Mouse (Mus musculus) cerebellum, postnatal 10 days (tissue): ENCODE data around the gene Gm867.

Source experiments
- DNase-seq, 2 experiments: peaks; one replicate each; pipeline ENCODE4 v3.0.0; 2021; ENCODE audit warnings: mixed read lengths in 2 of 2

Gene Gm867

DNA sequence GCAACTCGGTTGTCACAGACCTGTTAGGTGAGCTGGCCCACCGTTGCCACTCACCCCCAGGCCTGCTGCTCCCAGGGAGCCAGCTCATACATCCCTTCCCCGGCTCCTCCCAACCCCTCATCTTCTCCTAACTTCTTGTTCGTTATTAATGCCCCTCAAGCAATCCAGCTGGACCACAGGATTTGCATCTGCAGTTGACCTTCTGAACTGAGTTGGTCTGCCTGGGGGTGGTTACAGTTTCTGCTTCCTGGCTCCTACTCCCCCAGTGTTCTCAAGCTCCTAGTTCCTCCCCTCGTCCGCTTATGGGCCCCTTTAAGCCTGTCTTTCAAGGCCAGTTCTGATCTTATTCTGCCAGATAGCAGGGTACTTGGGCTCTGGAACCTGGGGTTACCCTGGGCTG lies 45.9 kb downstream of the Gm867 start:
- DNase-seq: no peak

DNA sequence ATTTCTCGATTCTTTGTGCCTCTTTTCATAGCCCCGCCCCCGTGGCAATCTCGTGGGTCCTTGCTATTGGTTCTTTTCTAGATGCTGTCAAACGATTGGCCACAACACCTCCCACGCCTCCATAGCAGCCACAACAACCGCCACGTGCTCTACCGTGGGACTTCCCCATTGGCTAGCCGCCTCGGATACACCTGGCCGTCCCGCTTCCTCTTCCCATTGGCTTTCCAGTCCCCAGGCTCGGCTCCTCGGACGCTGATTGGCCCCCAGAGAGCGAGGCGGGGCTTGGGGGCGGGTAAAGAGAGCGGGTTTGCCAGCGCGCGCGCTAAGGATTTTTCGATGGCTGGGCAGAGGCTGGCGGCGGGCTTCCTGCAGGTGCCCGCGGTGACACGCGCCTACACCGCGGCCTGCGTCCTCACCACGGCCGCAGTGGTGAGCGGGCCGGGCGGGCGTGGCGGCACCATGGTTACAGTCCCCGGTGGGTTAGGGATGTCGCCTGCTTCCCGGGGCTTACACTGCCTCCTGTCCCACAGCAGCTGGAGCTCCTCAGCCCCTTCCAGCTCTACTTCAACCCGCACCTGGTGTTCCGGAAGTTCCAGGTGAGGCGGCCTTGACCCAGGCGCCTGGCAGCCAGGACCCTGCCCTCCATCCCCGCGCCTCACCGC lies 47.3 kb downstream of the Gm867 start, which contains the start of gene Derl3:
Gene Derl3, plus strand, starts transcription at position 325 of the 662 bp plus-strand sequence.
- peak; percentile 97 for DNase-seq

DNA sequence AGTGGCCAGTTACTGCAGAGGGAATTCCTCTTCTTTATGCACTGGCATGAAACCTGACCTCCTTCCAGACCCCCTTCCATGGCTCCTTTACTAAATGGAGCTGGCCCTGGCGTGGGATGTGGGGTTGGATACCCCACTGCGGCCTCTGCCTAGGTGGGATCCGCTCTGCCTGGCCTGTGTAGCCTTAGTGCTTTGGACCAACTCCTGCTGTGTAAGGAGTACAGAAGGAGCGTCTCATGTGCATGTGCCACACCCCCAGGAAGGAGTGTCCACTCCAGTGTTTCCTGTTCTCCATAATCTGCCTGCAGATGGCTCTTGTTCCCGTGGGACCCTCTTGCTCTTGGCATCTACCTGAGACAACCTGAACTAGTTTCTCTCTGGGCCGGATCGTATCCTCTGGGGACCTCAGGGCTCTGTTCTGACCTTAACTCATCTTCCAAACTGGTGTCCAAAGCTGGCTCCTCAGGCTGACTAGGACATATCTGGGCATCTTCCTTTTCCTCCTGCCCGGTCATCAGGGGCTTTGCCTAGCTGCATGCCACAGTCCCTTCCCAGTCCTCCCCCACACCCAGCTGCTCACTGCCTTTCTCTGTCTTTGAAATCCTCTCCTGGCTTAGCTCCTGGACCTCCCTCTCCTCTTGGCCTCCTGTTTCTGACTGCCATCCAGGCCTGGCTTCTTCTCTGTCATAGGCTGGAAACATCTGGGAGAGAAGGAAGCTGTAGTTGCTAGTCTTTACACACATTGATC lies 50.9 kb downstream of the Gm867 start:
- peak; percentile 66 to 68 for DNase-seq
